Mouse (Mus musculus) layer of hippocampus, adult 11-12 months (tissue): Measurements from ENCODE around the gene Clint1.
A peak's percentile ranks its signal among the peaks of the same experiment; 100 is the strongest.

Experiments used
- DNase-seq: peaks from one replicate; pipeline ENCODE4 v3.0.0; 2022; ENCODE audit warnings: low spot score

Gene Clint1

DNA sequence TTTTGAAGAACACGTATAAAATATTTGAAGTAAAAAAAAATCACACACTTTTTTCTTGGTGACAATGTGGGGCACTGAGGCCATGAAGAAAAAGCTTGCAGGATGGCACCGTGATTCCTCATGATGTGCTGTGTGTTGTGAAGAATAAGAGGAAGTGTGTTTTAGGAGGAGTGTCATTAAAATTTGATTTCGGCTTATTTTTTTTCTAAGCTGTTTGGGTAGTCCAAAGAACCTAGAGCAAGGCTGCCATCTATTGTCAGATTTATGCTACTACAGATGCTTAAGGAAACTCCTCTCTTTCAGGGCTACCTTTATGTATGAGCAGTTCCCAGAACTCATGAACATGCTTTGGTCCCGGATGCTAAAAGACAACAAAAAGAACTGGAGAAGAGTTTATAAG, 32.2 kb downstream of the Clint1 start:
- peak; percentile 34 for DNase-seq

DNA sequence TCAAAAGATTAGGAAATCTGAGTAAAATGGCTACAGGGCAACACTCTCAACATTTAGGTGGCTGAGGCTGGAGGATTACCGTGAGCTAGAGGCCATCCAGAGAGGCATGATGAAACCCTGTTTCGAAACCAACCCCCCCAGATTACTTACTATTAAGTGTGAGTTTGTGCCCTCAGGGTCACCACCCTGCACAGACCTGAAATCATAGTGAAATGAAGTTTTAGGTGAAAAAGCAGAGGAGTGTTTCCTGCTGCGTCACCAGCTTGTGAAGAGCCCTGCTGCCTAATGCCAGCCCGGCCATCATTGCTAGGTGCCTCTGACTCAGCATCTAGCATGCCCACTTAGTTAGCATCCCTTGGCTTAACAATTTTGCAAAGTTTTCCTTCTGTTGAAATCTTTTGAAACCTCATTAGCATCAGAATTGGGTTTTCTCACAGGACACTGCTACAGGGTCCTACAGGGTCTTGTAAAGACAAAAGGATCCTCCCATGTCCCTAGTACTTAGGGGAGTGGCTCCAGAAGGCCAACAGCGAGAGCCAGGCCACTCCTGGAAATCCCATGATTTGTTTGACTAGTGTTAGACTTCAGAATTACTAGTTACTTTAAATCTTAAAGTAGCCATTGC, 33.9 kb downstream of the Clint1 start:
- no peak for DNase-seq

DNA sequence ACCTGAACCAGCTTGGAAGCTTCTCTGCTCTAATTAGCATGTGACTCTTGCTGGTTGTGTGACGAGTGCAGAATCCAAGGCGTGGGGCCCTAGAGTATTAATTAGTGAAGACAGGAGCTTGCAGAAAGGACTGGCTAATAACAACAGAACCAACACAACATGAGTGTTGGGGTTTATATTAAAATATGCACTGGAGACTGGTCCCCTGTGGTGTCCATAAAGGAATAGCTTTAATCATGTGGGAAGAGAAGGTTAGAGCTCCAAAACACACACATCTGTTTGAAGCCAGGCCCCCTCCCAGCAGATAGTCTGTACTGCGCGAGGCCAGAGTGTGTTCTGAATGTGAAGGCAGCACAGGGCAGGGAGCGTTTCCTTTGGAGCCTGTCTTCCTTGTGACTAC, 34.7 kb downstream of the Clint1 start:
- DNase-seq: no peak

GRCm38 (mm10) chr11:45888471-45889030, 36.7 kb downstream of the Clint1 start:
- no peak for DNase-seq

DNA sequence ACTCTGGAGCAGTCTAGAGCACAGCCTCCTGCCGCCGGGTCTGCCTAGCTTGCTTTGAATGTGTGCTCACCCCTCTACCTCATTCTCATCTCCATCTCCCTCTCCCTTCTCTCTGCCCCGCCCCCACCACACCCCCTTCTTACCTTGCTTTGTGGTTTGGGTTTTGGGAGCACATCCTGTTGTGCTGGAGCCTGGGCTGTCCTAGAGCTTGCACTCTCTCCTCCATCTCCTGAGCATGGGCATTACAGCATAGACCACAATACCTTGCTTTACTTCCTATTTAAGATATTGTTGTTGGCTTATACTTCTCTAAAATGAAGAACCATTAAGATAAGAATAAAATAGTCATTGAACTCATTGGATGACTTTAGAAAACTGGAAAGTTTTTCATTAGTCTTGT, 38.1 kb downstream of the Clint1 start:
- no peak for DNase-seq

DNA sequence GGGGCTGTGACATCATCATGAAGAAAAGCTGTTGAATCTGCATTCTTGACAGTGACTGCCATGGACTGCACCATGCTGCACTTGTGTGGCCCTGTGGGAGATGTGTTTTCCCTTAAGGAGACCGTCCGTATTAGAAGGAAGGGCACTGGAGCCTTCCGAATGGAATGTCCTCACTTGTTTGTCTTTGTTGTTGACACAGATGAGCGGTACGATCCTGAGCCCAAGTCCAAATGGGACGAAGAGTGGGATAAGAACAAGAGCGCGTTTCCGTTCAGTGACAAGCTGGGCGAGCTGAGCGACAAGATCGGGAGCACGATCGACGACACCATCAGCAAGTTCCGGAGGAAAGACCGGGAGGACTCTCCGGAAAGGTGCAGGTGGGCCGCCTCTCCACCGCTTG, 38.6 kb downstream of the Clint1 start:
- no peak for DNase-seq

DNA sequence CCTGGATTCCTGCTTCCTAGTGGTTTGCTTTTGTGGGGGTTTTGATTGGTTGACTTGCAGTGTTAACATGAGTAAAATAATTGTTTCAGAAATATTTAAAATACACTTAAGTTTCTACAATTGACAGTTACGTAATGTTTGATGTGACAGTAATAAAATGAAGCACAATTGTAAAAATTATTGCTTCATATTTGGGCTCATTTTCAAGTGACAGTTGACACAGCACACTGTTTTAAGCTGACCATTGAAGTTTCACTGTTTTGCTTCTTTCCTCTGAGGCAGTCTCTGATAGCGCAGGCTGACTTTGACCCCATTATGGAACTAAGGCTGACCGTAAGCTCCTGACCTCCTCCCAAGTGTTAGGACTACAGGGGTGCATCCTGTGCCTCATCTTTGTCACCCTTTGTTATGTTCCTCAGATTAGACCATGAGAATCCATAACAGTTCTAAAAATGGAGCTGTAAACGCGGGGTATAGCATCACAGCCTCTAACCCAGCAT, 41.1 kb downstream of the Clint1 start:
- DNase-seq: no peak

DNA sequence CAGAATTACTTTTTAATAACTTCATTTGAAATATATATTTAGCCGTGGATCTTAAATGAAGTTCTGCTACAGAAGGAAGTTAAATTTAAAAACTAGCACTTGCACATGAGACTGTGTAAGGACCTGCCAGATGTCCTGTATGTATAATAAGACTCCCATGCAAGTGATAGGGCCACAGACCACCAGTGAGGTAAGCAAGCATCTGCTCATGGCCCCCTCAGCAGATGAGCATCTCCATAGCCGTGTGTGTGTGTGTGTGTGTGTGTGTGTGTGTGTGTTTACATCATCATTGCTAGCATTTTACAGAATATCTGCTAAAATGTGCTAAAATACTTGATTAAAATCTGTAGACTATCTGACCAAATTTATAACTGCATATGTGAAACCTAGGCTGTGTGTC, 45.5 kb downstream of the Clint1 start:
- DNase-seq: no peak

DNA sequence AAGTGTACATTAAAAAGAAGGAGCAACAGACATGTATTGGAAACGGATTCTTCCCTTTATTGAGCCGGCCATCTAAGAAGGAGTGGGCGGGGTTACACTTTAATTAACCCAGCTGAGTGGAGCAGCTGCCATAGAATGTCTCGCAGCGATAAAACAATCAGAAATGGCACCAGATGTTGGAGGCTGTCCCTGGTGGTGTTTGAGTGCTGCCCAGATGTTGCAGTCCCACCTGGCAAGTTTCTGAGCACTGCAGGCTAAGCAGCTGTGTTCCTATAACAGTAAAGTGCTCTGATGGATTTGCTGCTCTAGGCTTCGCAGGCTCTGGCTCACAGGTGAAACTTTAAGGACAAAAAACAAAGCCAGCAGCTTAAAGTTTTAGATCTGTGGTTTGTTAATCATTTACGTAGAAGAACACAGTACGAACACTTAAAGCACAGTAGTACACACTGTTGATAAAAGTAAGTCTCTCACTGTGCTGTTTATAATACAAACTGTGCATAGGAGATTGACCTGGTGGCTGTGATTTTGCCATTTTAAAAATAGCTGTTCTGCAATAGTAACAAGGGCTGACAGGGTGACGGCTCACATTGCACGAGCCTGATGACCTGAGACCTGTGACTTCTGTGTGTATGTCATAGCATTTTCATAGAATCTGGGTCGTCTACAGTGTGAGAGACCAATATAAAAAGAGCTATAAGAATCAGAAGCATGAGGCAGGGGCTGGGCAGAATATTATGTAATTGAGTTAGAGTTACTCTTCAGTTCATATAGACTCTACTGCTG, 48.6 kb downstream of the Clint1 start:
- no peak for DNase-seq

DNA sequence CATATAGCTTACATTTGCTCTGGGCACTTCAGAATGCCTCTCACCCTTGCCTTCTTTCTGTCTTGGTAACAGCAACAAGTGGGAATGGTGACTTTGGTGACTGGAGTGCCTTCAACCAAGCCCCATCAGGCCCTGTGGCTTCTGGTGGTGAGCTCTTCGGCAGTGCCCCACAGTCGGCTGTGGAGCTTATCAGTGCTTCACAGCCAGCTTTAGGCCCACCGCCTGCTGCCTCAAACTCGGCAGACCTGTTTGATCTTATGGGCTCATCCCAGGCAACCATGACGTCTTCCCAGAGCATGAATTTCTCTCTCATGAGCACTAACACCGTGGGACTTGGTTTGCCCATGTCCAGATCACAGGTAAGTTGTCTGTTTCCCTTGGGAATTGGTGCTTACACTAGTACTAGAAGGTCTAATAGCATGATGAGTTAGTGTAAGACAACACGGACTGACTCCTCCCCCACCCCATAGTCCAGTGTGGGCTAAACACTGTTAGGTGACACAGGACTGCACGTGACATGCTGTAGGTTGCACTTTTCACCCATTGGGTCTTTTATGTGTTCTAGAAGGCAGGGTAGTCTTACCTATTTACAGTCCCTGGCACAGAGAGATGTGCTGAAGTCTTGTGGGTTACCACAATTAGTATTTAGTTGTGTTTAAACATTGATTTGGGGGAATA, 54.4 kb downstream of the Clint1 start:
- DNase-seq: no peak

- no peak for DNase-seq
Measured at GRCm38 (mm10) chr11:45907301-45907700, 55.5 kb downstream of the Clint1 start.

- no peak for DNase-seq
Measured at GRCm38 (mm10) chr11:45908070-45908469, 56.2 kb downstream of the Clint1 start.

- DNase-seq: no peak
Measured at GRCm38 (mm10) chr11:45908894-45909293, 57.0 kb downstream of the Clint1 start.

DNA sequence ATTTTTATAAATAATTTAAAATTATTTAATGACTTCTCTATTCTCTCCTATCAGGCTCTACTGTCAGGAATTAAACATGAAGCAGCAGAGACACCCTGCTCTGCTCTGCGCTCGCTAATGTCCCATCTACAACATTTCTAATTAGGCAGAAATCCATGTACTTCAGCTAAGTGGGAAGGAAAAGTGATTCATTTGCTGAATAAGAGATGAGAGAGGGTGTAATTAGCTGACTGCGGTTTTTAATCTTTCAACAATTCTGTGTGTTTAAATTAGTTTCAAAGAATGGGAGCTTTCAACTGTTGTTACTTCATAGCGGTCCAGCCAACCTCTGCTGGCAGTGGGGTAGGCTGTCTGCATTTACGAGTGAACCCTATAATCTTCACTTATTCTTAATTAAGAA, 58.9 kb downstream of the Clint1 start:
- DNase-seq: no peak

DNA sequence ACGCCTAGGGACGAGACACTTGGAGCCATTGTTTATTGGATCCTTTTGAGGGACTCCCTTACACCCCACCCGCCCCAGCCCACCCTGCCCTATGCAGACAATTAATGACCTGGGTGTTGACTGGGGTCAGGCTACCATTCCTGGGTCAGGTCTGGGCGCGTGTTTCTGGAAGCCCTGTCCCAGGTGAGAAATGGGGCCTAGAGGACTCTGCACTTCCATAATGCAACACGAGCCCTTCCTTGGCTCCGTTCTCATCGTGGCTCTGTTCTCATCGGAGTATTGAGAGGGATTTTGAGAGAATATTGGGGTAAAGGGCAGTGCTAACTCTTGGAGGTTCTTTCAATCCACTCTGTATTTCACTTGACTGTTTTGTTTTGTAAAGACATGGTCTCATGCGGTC, 64.3 kb downstream of the Clint1 start:
- no peak for DNase-seq

DNA sequence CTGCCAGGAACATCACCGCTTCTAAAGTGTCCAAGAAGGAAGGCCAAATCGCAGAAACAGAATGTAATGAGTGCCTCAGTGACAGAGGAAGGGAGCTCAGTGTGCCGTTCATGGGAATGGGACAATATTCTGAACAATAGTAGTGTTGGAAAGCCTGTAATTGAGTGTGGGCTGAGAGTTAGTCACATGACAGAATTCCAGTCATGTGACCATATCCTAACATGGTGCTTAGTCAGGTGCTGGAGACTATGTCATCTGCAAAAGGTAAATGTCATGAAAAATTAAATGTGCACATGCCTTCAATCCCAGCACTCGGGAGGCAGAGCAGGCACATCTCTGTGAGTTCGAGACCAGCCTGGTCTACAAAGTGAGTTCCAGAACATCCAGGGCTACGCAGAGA, 66.2 kb downstream of the Clint1 start:
- DNase-seq: no peak

DNA sequence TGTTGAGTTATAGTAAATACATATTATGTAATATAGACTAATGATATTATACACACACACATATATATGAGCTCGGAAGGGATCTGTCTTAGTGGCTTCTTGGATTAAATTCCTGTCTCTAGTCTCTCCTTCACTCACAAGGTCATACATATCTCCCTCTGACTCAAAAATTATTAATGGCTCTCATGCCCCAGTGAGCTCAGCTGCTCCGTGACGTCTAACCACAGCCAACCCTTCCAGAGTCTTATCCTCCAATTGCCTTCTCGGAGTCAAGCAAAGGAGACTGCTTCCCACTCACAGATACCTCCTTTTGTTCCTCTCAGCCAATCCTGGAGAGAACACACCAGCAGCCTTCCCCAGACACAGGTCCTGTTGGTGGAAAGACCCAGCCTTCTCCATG, 67.0 kb downstream of the Clint1 start:
- no peak for DNase-seq

DNA sequence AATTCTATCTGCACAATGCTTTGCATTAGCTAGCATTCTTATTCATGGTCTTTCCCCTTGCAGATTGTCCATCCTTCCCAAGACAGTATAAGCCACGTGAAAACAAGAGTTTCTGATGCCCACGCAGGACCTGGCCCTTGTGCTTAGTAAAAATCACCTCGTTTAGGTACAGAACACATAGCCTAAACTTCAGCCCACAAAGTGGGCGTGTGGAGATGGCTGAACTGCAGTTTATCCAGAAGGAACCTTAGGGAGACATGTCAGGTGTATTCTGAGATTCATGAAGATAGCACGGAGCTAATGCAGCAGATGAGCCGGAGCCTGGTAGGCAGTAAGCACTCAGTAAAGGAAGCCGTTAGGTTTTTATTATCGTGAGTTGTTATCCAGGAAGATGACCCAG, 69.2 kb downstream of the Clint1 start:
- no peak for DNase-seq

- DNase-seq: no peak
Measured at GRCm38 (mm10) chr11:45921480-45921898, 69.6 kb downstream of the Clint1 start.

- DNase-seq: no peak
Measured at GRCm38 (mm10) chr11:45925436-45925835, 73.6 kb downstream of the Clint1 start.

DNA sequence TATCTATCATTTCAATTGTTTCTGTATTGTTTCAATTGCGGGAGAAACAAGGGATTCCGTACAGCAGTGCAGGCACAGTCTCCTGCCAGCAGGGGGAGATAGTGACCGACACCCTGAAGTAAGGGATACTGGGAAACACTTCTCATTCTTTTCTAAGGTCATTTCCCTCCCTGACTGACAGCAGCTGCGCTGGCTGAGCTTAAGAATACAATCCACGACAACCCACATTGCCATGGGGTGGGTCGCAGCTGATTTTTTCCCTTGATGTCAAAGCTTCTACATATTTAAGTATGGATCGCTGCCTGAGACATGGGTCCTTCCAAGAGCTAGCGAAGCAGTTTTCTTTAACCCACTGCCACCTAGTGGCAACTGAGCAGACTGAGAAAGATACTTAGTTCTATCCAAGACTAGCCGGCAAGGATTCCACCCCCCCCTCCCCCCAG, 74.8 kb downstream of the Clint1 start:
- peak; percentile 79 for DNase-seq

GRCm38 (mm10) chr11:45927456-45927855, 75.6 kb downstream of the Clint1 start:
- DNase-seq: no peak

DNA sequence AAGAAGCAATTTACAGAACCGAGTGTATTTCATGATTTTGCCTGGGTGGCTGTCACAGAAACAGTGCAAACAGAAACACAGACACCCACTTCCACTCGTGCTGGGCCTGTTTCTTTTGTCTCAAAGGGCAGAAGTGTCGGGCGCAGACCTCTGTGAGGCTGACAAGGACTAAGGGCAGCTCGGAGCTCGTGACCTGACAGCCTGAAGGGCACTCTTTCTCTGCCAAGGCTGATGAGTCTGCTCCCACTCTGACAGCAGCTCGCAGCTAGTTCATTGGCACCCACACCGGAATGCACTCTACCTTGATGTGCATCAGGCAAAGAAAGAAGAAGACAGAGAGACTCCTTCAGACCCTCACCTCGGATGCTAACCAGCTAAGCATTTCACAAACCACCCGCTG, 77.7 kb downstream of the Clint1 start:
- no peak for DNase-seq
